ENCODE assay signal across 9 mouse cellular contexts in the genomic region with DNA sequence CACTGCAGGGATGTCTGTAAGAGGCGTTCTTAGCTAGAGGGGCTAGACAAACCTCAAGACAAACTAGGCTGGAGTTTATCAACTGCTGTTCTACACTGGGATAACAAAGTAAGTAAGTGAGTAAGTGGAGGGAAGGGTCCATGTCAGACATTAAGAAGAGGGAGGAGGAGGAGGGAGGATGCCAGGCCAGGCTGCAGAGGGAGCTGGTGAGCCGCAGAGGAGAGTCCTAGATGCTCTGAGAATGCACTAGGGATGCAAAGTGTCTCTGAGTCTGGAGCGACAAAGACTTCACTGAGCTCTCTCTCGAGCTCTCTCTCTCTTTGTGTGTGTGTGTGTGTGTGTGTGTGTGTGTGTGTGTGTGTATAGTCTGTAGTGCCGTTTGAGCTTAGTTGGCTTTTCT. TPM values are rescaled to one million over a fixed set of nuclear protein-coding genes. Genes with fewer than 3 reads are reported as not detected.
A peak's percentile ranks its signal among the peaks of the same experiment; 100 is the strongest.
DNase-seq lines count a peak whose midpoint lies in the region; ATAC-seq and TF ChIP-seq lines count a peak whose summit lies in the region.
"Had no signal": no experiment of that assay in that cellular context is flagged by ENCODE, and none has a peak within 500 bp of the region (broad histone marks: within the 10 kb centered on the region; RNA-seq: fewer than 3 reads in every experiment).

No protein-coding gene starts in this region.

- no peaks in the 10 kb centered on the region for H3K27me3 ChIP-seq in intestine, postnatal 0 days (replicated peaks; ENCODE audit: control insufficient read depth, insufficient read depth, low read length)
- H3K27me3 ChIP-seq in intestine, embryonic 15.5 days (replicated peaks): no peaks in the 10 kb centered on the region
- H3K27me3 ChIP-seq in spleen, adult 2 months (ENCODE audit: control insufficient read depth, insufficient read depth, low read length): no peaks in the 10 kb centered on the region

- H3K4me2 ChIP-seq in intestine, postnatal 0 days (replicated peaks; ENCODE audit: low read depth): no peak overlapping the region
- no peak overlapping the region for H3K4me2 ChIP-seq in intestine, embryonic 15.5 days (replicated peaks)

- TF ChIP-seq CTCF in intestine, postnatal 0 days (IDR thresholded peaks at IDR 0.05; ENCODE audit: low read depth): peak; percentile 73
- TF ChIP-seq CTCF in spleen, adult 2 months (IDR thresholded peaks at IDR 0.05; ENCODE audit: extremely low read depth, insufficient read depth, insufficient read length, insufficient replicate concordance): peak; percentile 38; the same call in 1 of the 2 replicates
- TF ChIP-seq CTCF in embryonic fibroblast, embryonic 13.5 days (IDR thresholded peaks at IDR 0.05; ENCODE audit: borderline replicate concordance, insufficient read depth, low read length): peak; percentile 85; the same call in 1 of the 2 replicates

- no peak for TF ChIP-seq POLR2A in spleen, adult 2 months (IDR thresholded peaks at IDR 0.05; ENCODE audit: low read depth, low read length)
- no peak for TF ChIP-seq POLR2A in embryonic fibroblast, embryonic 13.5 days (IDR thresholded peaks at IDR 0.05; ENCODE audit: low read depth, low read length)

- peak in 1 of 2 experiments; percentile 39 for DNase-seq in spleen, adult 2 months (ENCODE audit: low read depth in 1 of 2, low spot score in 2 of 2)
- DNase-seq in spleen, adult 12 weeks (ENCODE audit: low spot score): no peak
- peak; percentile 86 for DNase-seq in thymus, postnatal 4 days
- DNase-seq in natural killer cell, adult 2 months (ENCODE audit: low spot score in 2 of 2): no peak
- DNase-seq in frontal cortex, postnatal 25 days (ENCODE audit: low spot score in 2 of 2): no peak
- DNase-seq: heart, postnatal 10 days had no signal

- no peaks in the 10 kb centered on the region for H3K36me3 ChIP-seq in intestine, postnatal 0 days (ENCODE audit: control insufficient read depth, insufficient read depth)
- no peaks in the 10 kb centered on the region for H3K36me3 ChIP-seq in intestine, embryonic 15.5 days
- no peaks in the 10 kb centered on the region for H3K36me3 ChIP-seq in spleen, adult 2 months (ENCODE audit: control insufficient read depth, insufficient read depth, low read length)

- H3K9ac ChIP-seq in intestine, postnatal 0 days (ENCODE audit: low read depth, low read length): no peak overlapping the region
- no peak overlapping the region for H3K9ac ChIP-seq in intestine, embryonic 15.5 days

- H3K9me3 ChIP-seq in intestine, postnatal 0 days (ENCODE audit: control insufficient read depth): no peaks in the 10 kb centered on the region
- H3K9me3 ChIP-seq in intestine, embryonic 15.5 days: no peaks in the 10 kb centered on the region

- no peak overlapping the region for H3K27ac ChIP-seq in intestine, postnatal 0 days (ENCODE audit: low read depth, low read length)
- no peak overlapping the region for H3K27ac ChIP-seq in intestine, embryonic 15.5 days
- no peak overlapping the region for H3K27ac ChIP-seq in spleen, adult 2 months (ENCODE audit: insufficient read depth, low read length)
- H3K27ac ChIP-seq in embryonic fibroblast, embryonic 13.5 days (ENCODE audit: insufficient read depth, low read length): no peak overlapping the region

- no peaks in the 10 kb centered on the region for H3K4me1 ChIP-seq in intestine, postnatal 0 days (replicated peaks; ENCODE audit: control insufficient read depth, insufficient read depth, low read length)
- no peaks in the 10 kb centered on the region for H3K4me1 ChIP-seq in intestine, embryonic 15.5 days (replicated peaks)
- H3K4me1 ChIP-seq in spleen, adult 2 months (ENCODE audit: control insufficient read depth, insufficient read depth, insufficient read length): no peaks in the 10 kb centered on the region
- H3K4me1 ChIP-seq in embryonic fibroblast, embryonic 13.5 days (ENCODE audit: control insufficient read depth, insufficient read depth, low read length): no peaks in the 10 kb centered on the region

- no peak for ATAC-seq in intestine, postnatal 0 days
- ATAC-seq in intestine, embryonic 15.5 days: no peak

- H3K4me3 ChIP-seq in intestine, postnatal 0 days (ENCODE audit: low read depth, low read length): no peak overlapping the region
- no peak overlapping the region for H3K4me3 ChIP-seq in intestine, embryonic 15.5 days (replicated peaks)
- H3K4me3 ChIP-seq in spleen, adult 2 months (ENCODE audit: extremely low read depth, insufficient read depth, insufficient read length): no peak overlapping the region
- no peak overlapping the region for H3K4me3 ChIP-seq in embryonic fibroblast, embryonic 13.5 days (ENCODE audit: insufficient read depth, low read length)

- WGBS in intestine, postnatal 0 days: 14% methylated on average over 5 of the region's 5 CpGs
- 19% methylated on average over 5 of the region's 5 CpGs for WGBS in intestine, embryonic 15.5 days
- 29% methylated on average over 5 of the region's 5 CpGs for WGBS in spleen, adult 2 months

RNA-seq across cellular contexts. Expression of gene Snai1, which starts 9.7 kb away (rescaled TPM):
- 5.4 and 8.0 TPM in 2 replicates for polyA plus RNA-seq in intestine, postnatal 0 days (2015; fragmentation: Nextera tagmentation; extraction: Ambion mirVana)
- 14.3 and 16.1 TPM in 2 replicates for polyA plus RNA-seq in intestine, embryonic 15.5 days (2015; fragmentation: Nextera tagmentation; extraction: Ambion mirVana)
- 21.0 and 28.1 TPM in 2 replicates for polyA plus RNA-seq in spleen, adult 2 months (2012; rRNA removed)
- 73.0 and 82.3 TPM in 2 replicates for polyA plus RNA-seq in embryonic fibroblast, embryonic 13.5 days (2011; ENCODE audit: insufficient read length, low read depth, missing spikeins)

RNA-seq across cellular contexts. Expression of gene Spata2, which starts 35.6 kb away (rescaled TPM):
- polyA plus RNA-seq in intestine, postnatal 0 days (2015; fragmentation: Nextera tagmentation; extraction: Ambion mirVana): 11.5 and 13.5 TPM in 2 replicates
- 12.7 and 13.8 TPM in 2 replicates for polyA plus RNA-seq in intestine, embryonic 15.5 days (2015; fragmentation: Nextera tagmentation; extraction: Ambion mirVana)
- polyA plus RNA-seq in spleen, adult 2 months (2012; rRNA removed): 23.3 and 25.5 TPM in 2 replicates
- polyA plus RNA-seq in embryonic fibroblast, embryonic 13.5 days (2011; ENCODE audit: insufficient read length, low read depth, missing spikeins): 14.7 and 17.5 TPM in 2 replicates

RNA-seq across cellular contexts. Expression of gene Rnf114, which starts 35.8 kb away (rescaled TPM):
- polyA plus RNA-seq in intestine, postnatal 0 days (2015; fragmentation: Nextera tagmentation; extraction: Ambion mirVana): 62.2 and 64.8 TPM in 2 replicates
- polyA plus RNA-seq in intestine, embryonic 15.5 days (2015; fragmentation: Nextera tagmentation; extraction: Ambion mirVana): 65.3 and 73.3 TPM in 2 replicates
- polyA plus RNA-seq in spleen, adult 2 months (2012; rRNA removed): 88.0 and 95.4 TPM in 2 replicates
- 39.2 and 44.9 TPM in 2 replicates for polyA plus RNA-seq in embryonic fibroblast, embryonic 13.5 days (2011; ENCODE audit: insufficient read length, low read depth, missing spikeins)
